Mouse (Mus musculus) midbrain, embryonic 11.5 days (tissue): ENCODE measurements at regions not wholly inside any gene's neighbourhood (a gene's known extent, or its start where the extent isn't known, plus 50 kb on each side); places are given as distances from the start of the nearest gene placed in this dataset.

ENCODE experiments used
- ATAC-seq: fragments of 200-750 bp; cut with Nextera tagmentation; 2 replicates; pipeline ENCODE4 v1.8.0; 2017; ENCODE audit warnings: moderate TSS enrichment, moderate library complexity; ENCODE audit not compliant: low FRiP score
- DNase-seq: peaks from one replicate; pipeline ENCODE4 v3.0.0; 2015; ENCODE audit warnings: low spot score; ENCODE audit errors: missing footprints
- H3K27ac ChIP-seq: fragments of 300-500 bp; sonication (generic); 2 replicates; pipeline ENCODE4 v1.5.1; 2014; ENCODE audit warnings: low read depth, low read length
- H3K27me3 ChIP-seq: fragments of 300-500 bp; sonication (generic); 2 replicates; pipeline ENCODE4 v1.6.1; 2014; ENCODE audit warnings: mild to moderate bottlenecking, low read length, moderate library complexity, mixed read lengths; ENCODE audit not compliant: control insufficient read depth, insufficient read depth
- H3K36me3 ChIP-seq: fragments of 300-500 bp; sonication (generic); 2 replicates; pipeline ENCODE4 v1.6.1; 2014; ENCODE audit warnings: mild to moderate bottlenecking, low read length, moderate library complexity, mixed read lengths; ENCODE audit not compliant: control insufficient read depth, insufficient read depth
- H3K4me1 ChIP-seq: fragments of 300-500 bp; sonication (generic); 2 replicates; pipeline ENCODE4 v1.6.1; 2014; ENCODE audit warnings: low read length; ENCODE audit not compliant: control insufficient read depth, insufficient read depth
- H3K4me2 ChIP-seq: fragments of 300-500 bp; sonication (generic); 2 replicates; pipeline ENCODE4 v1.6.1; 2014; ENCODE audit warnings: mild to moderate bottlenecking, moderate library complexity
- H3K4me3 ChIP-seq: fragments of 300-500 bp; sonication (generic); 2 replicates; pipeline ENCODE4 v1.5.1; 2014; ENCODE audit warnings: low read depth, low read length
- H3K9ac ChIP-seq: fragments of 300-500 bp; sonication (generic); 2 replicates; pipeline ENCODE4 v1.6.1; 2014; ENCODE audit warnings: low read length
- H3K9me3 ChIP-seq: fragments of 300-500 bp; sonication (generic); 2 replicates; pipeline ENCODE4 v1.6.1; 2016; ENCODE audit warnings: low read length; ENCODE audit not compliant: control insufficient read depth
- WGBS: fragments of 180-500 bp; shearing (Covaris S2); extraction: QIAGEN DNeasy Blood & Tissue Kit; methylation state at CpG from one replicate; pipeline ENCODE4 v1.1.7; 2014; 5-methylcytosine and 5-hydroxymethylcytosine counted together

DNA sequence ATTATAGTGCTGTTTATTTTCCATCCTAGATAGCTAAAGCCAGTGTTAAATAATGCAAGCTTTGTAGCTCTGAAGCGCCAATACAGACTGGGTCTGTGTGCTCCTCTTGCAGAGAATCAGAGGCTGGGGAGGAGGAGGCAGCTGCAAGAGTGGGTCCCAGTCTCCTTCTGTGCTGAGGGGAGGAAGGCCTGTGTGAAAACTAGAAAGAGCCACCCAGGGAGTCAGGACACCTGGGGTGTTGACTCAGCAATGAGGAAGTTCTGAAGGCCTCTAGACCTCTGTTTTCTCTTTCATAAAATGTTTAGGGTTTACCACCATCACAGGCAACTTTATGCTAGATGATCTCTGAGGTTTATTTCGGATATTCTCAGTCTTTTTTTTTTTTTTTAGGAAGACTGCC lies 254.7 kb downstream of the Igsf11 start:
- DNase-seq = no peak
- 46% methylated on average over 2 of the region's 2 CpGs for WGBS
- no peaks in the 10 kb centered on the region for H3K27me3 ChIP-seq

DNA sequence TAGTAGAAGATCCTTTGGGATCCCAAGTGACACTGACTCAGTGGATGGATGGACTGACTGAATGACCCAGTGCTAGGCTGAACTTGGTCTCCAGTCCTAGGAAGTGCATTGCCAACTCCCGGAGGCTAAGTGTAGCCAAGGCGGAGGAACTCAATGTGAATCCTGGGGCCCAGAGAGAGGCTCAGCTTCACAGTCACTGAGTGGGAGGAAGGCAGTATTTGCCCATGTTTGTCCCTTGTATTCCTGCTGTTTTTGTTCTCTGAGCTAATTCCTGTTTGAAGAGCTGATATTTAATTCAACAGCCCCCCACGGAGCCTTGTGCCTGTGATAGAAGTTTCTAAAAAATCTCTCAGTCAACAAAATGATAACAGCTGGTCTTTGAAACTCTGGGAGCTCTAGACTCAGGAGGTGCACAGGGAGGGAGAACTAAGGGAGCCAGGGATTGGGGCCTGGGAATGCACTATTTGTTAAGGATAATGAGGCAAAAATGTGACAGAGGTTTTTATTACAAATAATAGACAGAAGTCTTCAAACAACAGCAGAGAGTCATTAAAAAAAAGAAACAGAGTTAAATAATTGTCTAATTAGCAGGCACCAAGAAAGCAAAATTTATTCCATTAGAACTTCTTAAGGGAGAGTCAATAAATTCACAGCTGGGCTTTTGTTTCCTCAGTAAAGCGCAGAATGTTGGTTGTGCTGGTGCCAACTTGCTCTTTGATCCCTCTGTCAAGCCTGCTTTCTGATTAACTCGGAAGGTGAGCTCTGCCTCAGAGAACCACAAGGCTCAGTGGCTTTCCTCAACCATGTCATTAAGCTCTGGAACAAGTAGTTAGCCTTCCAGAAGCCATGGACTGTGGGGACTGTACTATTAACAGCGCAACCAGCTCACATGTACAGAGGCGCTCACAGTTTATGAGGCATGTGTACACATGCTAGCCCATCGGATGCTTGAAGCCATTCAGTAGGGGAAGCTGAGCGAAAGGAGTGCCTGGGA lies 259.2 kb downstream of the Igsf11 start:
- ATAC-seq (peak; percentile 48; the same call in 1 of the 2 replicates), DNase-seq (peak; percentile 85)
- Histone ChIP-seq H3K4me1 (peaks cover 2% of the 10 kb centered on the region; the same call in 1 of the 2 replicates), H3K27ac (no peak overlapping the region), H3K4me2 (no peak overlapping the region), H3K36me3 (no peaks in the 10 kb centered on the region), H3K9ac (no peak overlapping the region), H3K27me3 (no peaks in the 10 kb centered on the region), H3K4me3 (no peak overlapping the region), H3K9me3 (no peaks in the 10 kb centered on the region)
- 58% methylated on average over 9 of the region's 9 CpGs for WGBS

More for the DNA sequence above, 254.7 kb downstream of the Igsf11 start:
- peaks cover 2% of the 10 kb centered on the region; the same call in 1 of the 2 replicates for H3K4me1 ChIP-seq
- H3K9ac ChIP-seq = no peak overlapping the region
- H3K4me3 ChIP-seq = no peak overlapping the region
- no peak overlapping the region for H3K27ac ChIP-seq
- no peaks in the 10 kb centered on the region for H3K9me3 ChIP-seq
- no peak for ATAC-seq
- H3K4me2 ChIP-seq = no peak overlapping the region
- no peaks in the 10 kb centered on the region for H3K36me3 ChIP-seq

DNA sequence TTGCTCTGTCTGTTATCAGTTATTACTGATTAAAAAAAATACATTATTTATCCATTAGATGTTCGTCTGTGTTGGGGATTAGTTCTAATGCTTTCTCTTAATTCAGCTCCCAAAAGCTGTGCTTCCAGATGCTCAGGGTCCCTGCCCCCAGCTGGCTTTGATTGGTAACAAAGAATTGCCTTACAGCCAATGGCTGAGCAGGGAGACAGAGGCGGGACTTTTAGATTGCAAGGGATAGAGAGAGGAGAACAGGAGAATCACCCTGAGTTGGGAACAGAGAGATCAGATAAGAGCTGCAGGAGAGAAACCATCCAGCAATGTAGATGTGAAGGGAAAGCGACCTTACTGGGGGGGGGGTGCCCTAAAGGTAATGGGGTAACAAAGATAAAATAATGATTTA lies 266.4 kb downstream of the Igsf11 start:
- ATAC-seq = peak; percentile 46; the same call in 1 of the 2 replicates
- no peaks in the 10 kb centered on the region for H3K9me3 ChIP-seq

DNA sequence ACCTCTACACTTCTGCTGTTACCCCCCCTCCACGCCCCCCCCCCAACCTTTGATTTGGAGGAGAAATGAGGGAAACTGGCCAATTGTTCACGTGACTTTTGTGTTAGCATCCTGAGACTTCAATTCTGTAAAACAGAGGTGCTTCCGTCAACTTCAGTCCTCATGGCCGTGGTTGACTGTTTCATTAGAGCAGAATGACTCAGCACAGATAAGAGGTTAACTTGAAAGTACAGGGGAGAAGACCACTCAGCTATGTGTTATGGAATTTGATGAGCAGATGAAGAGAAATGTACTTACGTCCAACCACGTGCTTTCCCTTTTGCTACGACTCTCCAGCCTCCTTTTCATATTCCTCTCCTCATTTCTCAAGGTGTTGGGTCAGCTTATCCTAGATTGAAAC lies 267.3 kb downstream of the Igsf11 start:
- Histone ChIP-seq H3K36me3 (no peaks in the 10 kb centered on the region), H3K27me3 (no peaks in the 10 kb centered on the region), H3K27ac (no peak overlapping the region), H3K9me3 (no peaks in the 10 kb centered on the region), H3K4me1 (no peaks in the 10 kb centered on the region), H3K9ac (no peak overlapping the region), H3K4me3 (no peak overlapping the region), H3K4me2 (no peak overlapping the region)
- no peak for DNase-seq
- no peak for ATAC-seq
- WGBS = 79% methylated on average over 7 of the region's 7 CpGs

More for the DNA sequence above, 266.4 kb downstream of the Igsf11 start:
- Histone ChIP-seq H3K27ac (no peak overlapping the region), H3K9ac (no peak overlapping the region), H3K4me3 (no peak overlapping the region), H3K27me3 (no peaks in the 10 kb centered on the region), H3K4me2 (no peak overlapping the region), H3K36me3 (no peaks in the 10 kb centered on the region), H3K4me1 (no peaks in the 10 kb centered on the region)
- 21% methylated on average over 3 of the region's 3 CpGs for WGBS
- no peak for DNase-seq

DNA sequence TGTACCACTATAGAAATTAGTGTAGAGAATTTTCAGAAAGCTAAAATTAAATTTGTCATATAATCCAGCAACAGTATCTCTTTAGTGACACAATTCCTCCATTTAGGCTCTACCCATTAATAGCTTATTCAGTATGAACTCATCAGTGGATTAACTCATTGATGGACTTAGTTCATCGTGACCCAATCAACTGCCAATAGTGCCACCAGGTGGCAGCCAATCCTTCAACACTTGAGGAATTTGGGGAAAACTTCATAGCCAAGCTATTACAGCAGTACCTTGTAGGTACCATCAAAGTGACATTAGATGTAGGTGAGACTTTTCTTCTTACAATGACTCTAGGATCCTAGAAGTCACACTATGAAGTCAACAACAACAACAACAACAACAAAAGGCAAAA lies 270.2 kb downstream of the Igsf11 start:
- H3K27ac ChIP-seq = no peak overlapping the region
- WGBS = 19% methylated on average over 1 of the region's 1 CpGs
- H3K36me3 ChIP-seq = no peaks in the 10 kb centered on the region
- no peaks in the 10 kb centered on the region for H3K4me1 ChIP-seq
- no peaks in the 10 kb centered on the region for H3K27me3 ChIP-seq
- DNase-seq = no peak
- no peak for ATAC-seq
- H3K9me3 ChIP-seq = no peaks in the 10 kb centered on the region
- H3K4me3 ChIP-seq = no peak overlapping the region
- no peak overlapping the region for H3K4me2 ChIP-seq
- no peak overlapping the region for H3K9ac ChIP-seq

DNA sequence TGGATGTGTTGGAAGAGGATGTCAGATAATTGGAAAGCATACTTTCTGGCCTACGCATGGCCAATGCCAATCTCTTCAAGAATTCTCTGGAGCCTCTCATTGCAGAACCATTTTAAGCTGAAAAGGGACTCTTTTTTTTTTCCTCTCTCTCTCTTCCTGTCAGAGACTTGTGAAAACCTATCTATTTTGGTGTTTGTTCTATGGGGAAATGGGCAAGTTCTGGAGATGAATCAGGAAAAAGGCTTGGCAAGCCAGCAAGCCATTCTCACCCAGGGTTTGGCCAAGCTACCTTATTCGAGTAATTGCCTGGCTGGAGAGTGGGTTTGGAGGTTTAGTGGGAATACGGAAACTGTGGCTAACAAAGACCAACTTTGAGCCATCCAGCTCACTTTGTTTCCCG lies 299.4 kb downstream of the Igsf11 start:
- no peak overlapping the region for H3K27ac ChIP-seq
- no peak overlapping the region for H3K4me2 ChIP-seq
- no peaks in the 10 kb centered on the region for H3K4me1 ChIP-seq
- DNase-seq (no peak), ATAC-seq (no peak)
- 87% methylated on average over 4 of the region's 4 CpGs for WGBS
- no peaks in the 10 kb centered on the region for H3K9me3 ChIP-seq
- no peaks in the 10 kb centered on the region for H3K27me3 ChIP-seq
- no peak overlapping the region for H3K9ac ChIP-seq
- no peak overlapping the region for H3K4me3 ChIP-seq
- H3K36me3 ChIP-seq = no peaks in the 10 kb centered on the region

DNA sequence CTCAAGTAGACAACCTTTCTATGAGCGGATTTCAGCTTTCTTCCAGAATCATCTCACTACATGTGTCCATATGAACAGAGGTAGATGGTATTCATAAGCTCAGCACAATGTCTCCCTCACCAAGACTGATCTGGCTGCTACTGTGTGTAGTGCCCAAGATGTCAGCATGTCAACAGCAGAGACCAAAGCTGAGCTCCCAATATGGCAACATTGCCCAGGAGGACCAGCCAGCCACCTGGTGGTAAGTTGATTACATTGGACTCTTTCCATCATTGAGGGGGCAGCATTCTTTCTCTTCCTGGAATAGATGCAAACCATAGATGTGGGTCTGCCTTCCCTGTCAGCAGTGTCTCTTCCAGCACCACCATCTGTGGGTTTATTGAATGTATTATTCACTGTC lies 303.0 kb downstream of the Igsf11 start:
- H3K4me2 ChIP-seq = no peak overlapping the region
- H3K27ac ChIP-seq = no peak overlapping the region
- H3K27me3 ChIP-seq = no peaks in the 10 kb centered on the region
- H3K4me1 ChIP-seq = no peaks in the 10 kb centered on the region
- H3K36me3 ChIP-seq = no peaks in the 10 kb centered on the region
- WGBS = 92% methylated on average over 1 of the region's 1 CpGs
- H3K9me3 ChIP-seq = no peaks in the 10 kb centered on the region
- no peak for ATAC-seq
- no peak for DNase-seq
- no peak overlapping the region for H3K9ac ChIP-seq
- no peak overlapping the region for H3K4me3 ChIP-seq

DNA sequence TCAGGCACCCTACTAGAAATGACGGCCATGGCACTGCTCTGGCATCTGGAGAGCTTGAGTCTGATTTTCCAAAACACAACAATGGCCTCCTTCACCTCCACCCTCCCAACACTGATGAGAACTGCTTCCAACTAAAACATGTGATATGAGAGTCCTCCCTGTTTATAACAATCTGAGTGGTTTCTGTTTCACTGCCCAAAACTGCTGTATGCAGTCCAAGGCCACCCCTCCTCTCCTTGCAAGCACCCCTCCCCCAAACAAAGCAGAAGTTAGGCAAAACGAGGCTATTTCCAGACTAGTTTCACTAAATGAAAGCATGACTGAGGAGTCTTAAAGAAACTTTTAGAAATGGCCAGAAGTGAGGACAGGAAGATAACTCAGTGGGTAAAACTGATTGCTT lies 304.4 kb downstream of the Igsf11 start:
- ATAC-seq = no peak
- DNase-seq = no peak
- no peak overlapping the region for H3K27ac ChIP-seq
- no peak overlapping the region for H3K9ac ChIP-seq
- no peak overlapping the region for H3K4me2 ChIP-seq
- H3K4me1 ChIP-seq = no peaks in the 10 kb centered on the region
- no peaks in the 10 kb centered on the region for H3K27me3 ChIP-seq
- no peaks in the 10 kb centered on the region for H3K9me3 ChIP-seq
- WGBS = 76% methylated on average over 2 of the region's 2 CpGs
- H3K4me3 ChIP-seq = no peak overlapping the region
- H3K36me3 ChIP-seq = no peaks in the 10 kb centered on the region

DNA sequence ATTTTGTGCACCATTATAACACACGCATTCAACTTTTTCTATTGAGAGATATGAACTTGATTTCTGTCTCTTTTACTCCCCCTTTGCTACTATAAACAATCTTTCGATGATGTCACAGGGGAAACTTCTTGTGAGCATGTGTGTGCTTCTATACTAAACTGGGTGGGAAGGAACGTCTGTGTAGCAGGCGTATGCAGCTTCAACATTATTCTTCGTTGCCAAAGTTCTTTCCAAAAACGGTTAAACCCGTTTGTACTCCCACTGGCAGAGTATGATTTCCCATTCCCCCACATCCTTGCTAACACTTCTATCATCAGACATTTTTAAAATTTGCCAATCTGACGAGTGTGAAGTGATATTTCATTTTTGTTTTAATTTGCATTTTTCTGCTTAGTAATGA lies 331.1 kb downstream of the Igsf11 start:
- Histone ChIP-seq H3K9ac (no peak overlapping the region), H3K4me2 (no peak overlapping the region), H3K4me3 (no peak overlapping the region), H3K4me1 (no peaks in the 10 kb centered on the region), H3K36me3 (no peaks in the 10 kb centered on the region), H3K27ac (no peak overlapping the region), H3K27me3 (no peaks in the 10 kb centered on the region), H3K9me3 (no peaks in the 10 kb centered on the region; the same call in 1 of the 2 replicates)
- ATAC-seq (no peak), DNase-seq (no peak)
- WGBS = 86% methylated on average over 8 of the region's 8 CpGs
